Mouse (Mus musculus) E14TG2a.4 (cell line): ENCODE results near the gene Opa1.

ENCODE experiments used
- CTCF ChIP-seq: conservative IDR thresholded peaks from 2 replicates; pipeline ENCODE4 v1.5.1; 2014; ENCODE audit warnings: low read length
- NANOG ChIP-seq: IDR thresholded peaks from 2 replicates; pipeline ENCODE4 v1.6.1; 2014; ENCODE audit warnings: borderline replicate concordance, low read length, mixed read lengths
- POU5F1 ChIP-seq: IDR thresholded peaks from 2 replicates; pipeline ENCODE4 v1.6.1; 2014; ENCODE audit warnings: low read length, borderline replicate concordance

DNA sequence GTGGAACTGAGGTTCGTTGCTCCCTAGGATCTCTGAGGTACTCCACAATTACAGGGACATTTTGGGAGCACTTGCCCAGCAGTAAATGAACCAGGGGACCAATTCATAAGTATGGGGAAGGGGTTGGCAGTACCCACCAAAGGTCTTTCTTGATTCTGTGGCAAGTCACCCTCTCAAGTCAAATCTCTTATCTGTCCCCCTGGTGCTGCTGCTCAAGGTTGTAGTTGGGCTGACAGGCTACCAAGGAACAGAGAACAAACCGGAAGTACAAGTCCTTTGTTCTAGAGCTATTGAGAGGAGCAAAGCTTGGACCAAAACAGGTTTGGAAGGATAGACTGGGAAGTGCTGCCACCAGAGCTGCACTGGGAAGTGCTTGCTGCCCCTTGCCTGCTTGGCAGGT is 105.0 kb downstream of the Opa1 start:
- TF ChIP-seq CTCF: no peak
- TF ChIP-seq NANOG: no peak
- no peak for TF ChIP-seq POU5F1
